Mouse (Mus musculus): ENCODE measurements around the gene Grin2a. TPM values are rescaled to one million over a fixed set of nuclear protein-coding genes. Genes with fewer than 3 reads are reported as not detected.

Gene Grin2a
- total and polyA plus RNA-seq, 3 experiments: not detected

- Histone ChIP-seq H3K36me3 (ENCODE audit: control insufficient read depth in 1 of 2, insufficient read depth in 2 of 2, low read length in 2 of 2) (no peaks in the 10 kb centered on the region), H3K27ac (ENCODE audit: control insufficient read depth, low read depth, low read length) (no peak overlapping the region), H3K4me1 (ENCODE audit: control insufficient read depth in 1 of 2, insufficient read depth in 2 of 2, low read length in 2 of 2) (no peaks in the 10 kb centered on the region), H3K4me3 (ENCODE audit: control insufficient read depth in 1 of 2, insufficient read depth in 1 of 2, low read depth in 2 of 2, low read length in 2 of 2) (no peak overlapping the region), H3K79me2 (ENCODE audit: control insufficient read depth, insufficient read depth, low read length, poor library complexity) (no peaks in the 10 kb centered on the region), H3K9me3 (replicated peaks; ENCODE audit: insufficient read depth, low read length) (no peaks in the 10 kb centered on the region), H3K9ac (ENCODE audit: control insufficient read depth, low read depth, low read length, poor library complexity, severe bottlenecking) (no peak overlapping the region), H3K27me3 (ENCODE audit: control insufficient read depth in 1 of 2, insufficient read depth in 2 of 2, low read length in 2 of 2) (no peaks in the 10 kb centered on the region)
- TF ChIP-seq TAL1 (IDR thresholded peaks at IDR 0.05; ENCODE audit: low read length) (no peak), ELF1 (IDR thresholded peaks at IDR 0.05; ENCODE audit: low read depth, low read length) (no peak), MAX (IDR thresholded peaks at IDR 0.05; ENCODE audit: low read length) (no peak), KAT2A (conservative IDR thresholded peaks at IDR 0.05; ENCODE audit: low read depth, low read length) (no peak), SIN3A (IDR thresholded peaks at IDR 0.05; ENCODE audit: low read length) (no peak), TBP (IDR thresholded peaks at IDR 0.05; ENCODE audit: low read depth, low read length) (no peak), NRF1 (IDR thresholded peaks at IDR 0.05; ENCODE audit: insufficient read depth, low read depth, low read length, poor library complexity, severe bottlenecking) (no peak), E2F4 (IDR thresholded peaks at IDR 0.05; ENCODE audit: borderline replicate concordance, low read depth, low read length) (no peak), POLR2AphosphoS2 (IDR thresholded peaks at IDR 0.05; ENCODE audit: low read length) (no peak), GABPA (IDR thresholded peaks at IDR 0.05; ENCODE audit: low read depth, low read length) (no peak), MXI1 (IDR thresholded peaks at IDR 0.05; ENCODE audit: low read depth, low read length) (no peak), HCFC1 (IDR thresholded peaks at IDR 0.05; ENCODE audit: low read depth, low read length) (no peak), ZKSCAN1 (IDR thresholded peaks at IDR 0.05; ENCODE audit: low read depth, low read length) (no peak), ETS1 (IDR thresholded peaks at IDR 0.05; ENCODE audit: low read depth, low read length) (no peak), MEF2A (IDR thresholded peaks at IDR 0.05; ENCODE audit: extremely low read depth, insufficient replicate concordance, low read depth, low read length, poor library complexity, severe bottlenecking) (no peak), UBTF (IDR thresholded peaks at IDR 0.05; ENCODE audit: borderline replicate concordance, insufficient read depth, low read depth, low read length) (no peak), NELFE (IDR thresholded peaks at IDR 0.05; ENCODE audit: low read depth, low read length) (no peak), POLR2A (IDR thresholded peaks at IDR 0.05; ENCODE audit: control insufficient read depth in 1 of 2, insufficient read depth in 1 of 2, low read depth in 1 of 2, low read length in 2 of 2, poor library complexity in 1 of 2) (no peak), ZMIZ1 (IDR thresholded peaks at IDR 0.05; ENCODE audit: low read depth, low read length) (no peak)
- DNase-seq (ENCODE audit: low read depth, low spot score): no peak
Observed at GRCm38 (mm10) chr16:10031891-10032290, 36.5 kb upstream of the Grin2a start.

GRCm38 (mm10) chr16:10026741-10027140 is 31.4 kb upstream of the Grin2a start:
- Histone ChIP-seq H3K9me3 (replicated peaks; ENCODE audit: insufficient read depth, low read length) (no peaks in the 10 kb centered on the region), H3K27ac (ENCODE audit: control insufficient read depth, low read depth, low read length) (no peak overlapping the region), H3K36me3 (ENCODE audit: control insufficient read depth in 1 of 2, insufficient read depth in 2 of 2, low read length in 2 of 2) (no peaks in the 10 kb centered on the region), H3K4me3 (ENCODE audit: control insufficient read depth in 1 of 2, insufficient read depth in 1 of 2, low read depth in 2 of 2, low read length in 2 of 2) (no peak overlapping the region), H3K4me1 (ENCODE audit: control insufficient read depth in 1 of 2, insufficient read depth in 2 of 2, low read length in 2 of 2) (no peaks in the 10 kb centered on the region), H3K27me3 (ENCODE audit: control insufficient read depth in 1 of 2, insufficient read depth in 2 of 2, low read length in 2 of 2) (no peaks in the 10 kb centered on the region), H3K79me2 (ENCODE audit: control insufficient read depth, insufficient read depth, low read length, poor library complexity) (no peaks in the 10 kb centered on the region), H3K9ac (ENCODE audit: control insufficient read depth, low read depth, low read length, poor library complexity, severe bottlenecking) (no peak overlapping the region)
- TF ChIP-seq SMC3 (IDR thresholded peaks at IDR 0.05; ENCODE audit: low read depth, low read length) (no peak), GATA1 (IDR thresholded peaks at IDR 0.05; ENCODE audit: low read depth, low read length) (no peak), TCF12 (IDR thresholded peaks at IDR 0.05; ENCODE audit: low read depth, low read length) (no peak), ETS1 (IDR thresholded peaks at IDR 0.05; ENCODE audit: low read depth, low read length) (no peak), GABPA (IDR thresholded peaks at IDR 0.05; ENCODE audit: low read depth, low read length) (no peak), SIN3A (IDR thresholded peaks at IDR 0.05; ENCODE audit: low read length) (no peak), MXI1 (IDR thresholded peaks at IDR 0.05; ENCODE audit: low read depth, low read length) (no peak), JUND (IDR thresholded peaks at IDR 0.05; ENCODE audit: low read depth, low read length) (no peak), UBTF (IDR thresholded peaks at IDR 0.05; ENCODE audit: borderline replicate concordance, insufficient read depth, low read depth, low read length) (no peak), RAD21 (IDR thresholded peaks at IDR 0.05; ENCODE audit: low read depth, low read length) (no peak), POLR2AphosphoS5 (IDR thresholded peaks at IDR 0.05; ENCODE audit: borderline replicate concordance, low read depth, low read length) (no peak), TBP (IDR thresholded peaks at IDR 0.05; ENCODE audit: low read depth, low read length) (no peak), USF2 (IDR thresholded peaks at IDR 0.05; ENCODE audit: borderline replicate concordance in 1 of 2, insufficient read depth in 1 of 2, low read depth in 1 of 2, low read length in 2 of 2) (no peak), CHD1 (IDR thresholded peaks at IDR 0.05; ENCODE audit: low read depth, low read length) (no peak), MAFK (IDR thresholded peaks at IDR 0.05; ENCODE audit: borderline replicate concordance, low read depth, low read length) (no peak), HCFC1 (IDR thresholded peaks at IDR 0.05; ENCODE audit: low read depth, low read length) (no peak), POLR2AphosphoS2 (IDR thresholded peaks at IDR 0.05; ENCODE audit: low read length) (no peak), ZNF384 (IDR thresholded peaks at IDR 0.05; ENCODE audit: low read depth, low read length) (no peak), MAX (IDR thresholded peaks at IDR 0.05; ENCODE audit: low read length) (no peak), CHD2 (IDR thresholded peaks at IDR 0.05; ENCODE audit: low read length) (no peak)
- DNase-seq (ENCODE audit: low read depth, low spot score): no peak

All from MEL (cell line).